Mouse (Mus musculus) liver, adult 2 months (tissue): ENCODE measurements at regions not wholly inside any gene's neighbourhood (a gene's known extent, or its start where the extent isn't known, plus 50 kb on each side); places are given as distances from the start of the nearest gene placed in this dataset.

Experiments
- DNase-seq: peaks from one replicate; pipeline ENCODE4 v3.0.0-alpha.2; 2011; ENCODE audit warnings: low read depth, low spot score; ENCODE audit errors: extremely low read depth
- H3K27ac ChIP-seq: fragments of 200-500 bp; replicated peaks from 2 replicates; pipeline ENCODE4 v1.5.1; 2012; ENCODE audit warnings: low read depth, mild to moderate bottlenecking, control low read depth, inconsistent platforms, low read length; ENCODE audit not compliant: insufficient read depth
- H3K27me3 ChIP-seq: fragments of 200-500 bp; 2 replicates; pipeline ENCODE4 v1.6.1; 2012; ENCODE audit warnings: mild to moderate bottlenecking, moderate library complexity, low read length, inconsistent platforms; ENCODE audit not compliant: control insufficient read depth, insufficient read depth
- H3K36me3 ChIP-seq: fragments of 200-500 bp; 2 replicates; pipeline ENCODE4 v1.6.1; 2012; ENCODE audit warnings: low read length, inconsistent platforms; ENCODE audit not compliant: control insufficient read depth, insufficient read depth
- H3K4me1 ChIP-seq: fragments of 200-500 bp; 2 replicates; pipeline ENCODE4 v1.6.1; 2011; ENCODE audit warnings: low read length; ENCODE audit not compliant: control insufficient read depth, insufficient read depth
- H3K4me3 ChIP-seq: fragments of 200-500 bp; 2 replicates; pipeline ENCODE4 v1.5.1; 2011; ENCODE audit warnings: low read depth, mild to moderate bottlenecking, control low read depth, low read length, moderate library complexity; ENCODE audit not compliant: insufficient read depth
- H3K79me2 ChIP-seq: fragments of 200-500 bp; 2 replicates; pipeline ENCODE4 v1.6.1; 2012; ENCODE audit warnings: inconsistent platforms, mild to moderate bottlenecking, low read length, moderate library complexity; ENCODE audit not compliant: control insufficient read depth, insufficient read depth
- H3K9ac ChIP-seq: fragments of 200-500 bp; 2 replicates; pipeline ENCODE4 v1.6.1; 2012; ENCODE audit warnings: low read depth, mild to moderate bottlenecking, control low read depth, inconsistent platforms, low read length
- CTCF ChIP-seq: fragments of 200-500 bp; IDR thresholded peaks from 2 replicates; pipeline ENCODE4 v1.5.1; 2011; ENCODE audit warnings: low read depth, low read length, control low read depth
- POLR2A ChIP-seq: fragments of 200-500 bp; IDR thresholded peaks from 2 replicates; pipeline ENCODE4 v1.6.1; 2011; ENCODE audit warnings: low read length, control low read depth; ENCODE audit not compliant: insufficient read depth; ENCODE audit errors: extremely low read depth
- WGBS: fragments of 180-500 bp; shearing (Covaris S2); methylation state at CpG from one replicate; pipeline ENCODE4 v1.1.7; 2018; 5-methylcytosine and 5-hydroxymethylcytosine counted together

GRCm38 (mm10) chr15:8783567-8783966 lies 73.0 kb upstream of the Slc1a3 start:
- TF ChIP-seq POLR2A (no peak), CTCF (no peak)
- Histone ChIP-seq H3K4me3 (no peak overlapping the region), H3K27ac (no peak overlapping the region), H3K27me3 (no peaks in the 10 kb centered on the region), H3K79me2 (no peaks in the 10 kb centered on the region), H3K9ac (no peak overlapping the region), H3K4me1 (no peaks in the 10 kb centered on the region), H3K36me3 (no peaks in the 10 kb centered on the region)
- DNase-seq: no peak
- WGBS: 68% methylated on average over 2 of the region's 2 CpGs

- Histone ChIP-seq H3K27me3 (no peaks in the 10 kb centered on the region), H3K9ac (no peak overlapping the region)
These were observed 72.5 kb upstream of the Slc1a3 start for GRCm38 (mm10) chr15:8783036-8783435.

GRCm38 (mm10) chr15:8782131-8782507 lies 71.6 kb upstream of the Slc1a3 start:
- H3K27ac ChIP-seq: no peak overlapping the region
- no peaks in the 10 kb centered on the region for H3K4me1 ChIP-seq
- H3K36me3 ChIP-seq: no peaks in the 10 kb centered on the region
- TF ChIP-seq POLR2A (no peak), CTCF (no peak)
- H3K27me3 ChIP-seq: no peaks in the 10 kb centered on the region
- H3K9ac ChIP-seq: no peak overlapping the region
- DNase-seq: no peak
- 89% methylated on average over 10 of the region's 10 CpGs for WGBS
- no peak overlapping the region for H3K4me3 ChIP-seq
- H3K79me2 ChIP-seq: no peaks in the 10 kb centered on the region

More at GRCm38 (mm10) chr15:8783036-8783435, 72.5 kb upstream of the Slc1a3 start:
- Histone ChIP-seq H3K27ac (no peak overlapping the region), H3K4me3 (no peak overlapping the region), H3K79me2 (no peaks in the 10 kb centered on the region), H3K4me1 (no peaks in the 10 kb centered on the region), H3K36me3 (no peaks in the 10 kb centered on the region)
- TF ChIP-seq POLR2A (no peak), CTCF (no peak)
- DNase-seq: no peak
- 46% methylated on average over 1 of the region's 1 CpGs for WGBS

- H3K27me3 ChIP-seq: no peaks in the 10 kb centered on the region
- WGBS: 93% methylated on average over 28 of the region's 28 CpGs
- no peak overlapping the region for H3K9ac ChIP-seq
- H3K4me3 ChIP-seq: no peak overlapping the region
- H3K27ac ChIP-seq: no peak overlapping the region
- TF ChIP-seq CTCF: no peak
- TF ChIP-seq POLR2A: no peak
- no peaks in the 10 kb centered on the region for H3K79me2 ChIP-seq
- no peaks in the 10 kb centered on the region for H3K36me3 ChIP-seq
- H3K4me1 ChIP-seq: no peaks in the 10 kb centered on the region
- no peak for DNase-seq
These were observed 70.9 kb upstream of the Slc1a3 start for GRCm38 (mm10) chr15:8781159-8782130.

- H3K79me2 ChIP-seq: no peaks in the 10 kb centered on the region
- no peak for DNase-seq
- H3K9ac ChIP-seq: no peak overlapping the region
- no peak overlapping the region for H3K27ac ChIP-seq
- H3K4me1 ChIP-seq: no peaks in the 10 kb centered on the region
- TF ChIP-seq CTCF: no peak
- WGBS: 81% methylated on average over 5 of the region's 5 CpGs
- no peaks in the 10 kb centered on the region for H3K36me3 ChIP-seq
- H3K4me3 ChIP-seq: no peak overlapping the region
- no peaks in the 10 kb centered on the region for H3K27me3 ChIP-seq
These were observed 69.9 kb upstream of the Slc1a3 start for GRCm38 (mm10) chr15:8780371-8780866.
